Mouse (Mus musculus) C2C12 (cell line): ENCODE measurements around the gene Cog4. TPM values are rescaled to one million over a fixed set of nuclear protein-coding genes. Genes with fewer than 3 reads are reported as not detected.
A peak's percentile ranks its signal among the peaks of the same experiment; 100 is the strongest.

Source experiments
- H3K27me3 ChIP-seq: one replicate; pipeline ENCODE4 v1.6.1; 2011; ENCODE audit not compliant: control insufficient read depth, insufficient read depth, insufficient read length
- H3K36me3 ChIP-seq: one replicate; pipeline ENCODE4 v1.6.1; 2011; ENCODE audit not compliant: control insufficient read depth, insufficient read depth
- H3K4me3 ChIP-seq: one replicate; pipeline ENCODE4 v1.5.1; 2011; ENCODE audit warnings: mild to moderate bottlenecking, control low read depth; ENCODE audit not compliant: poor library complexity, insufficient read depth, severe bottlenecking
- H3K79me2 ChIP-seq: one replicate; pipeline ENCODE4 v1.6.1; 2011; ENCODE audit not compliant: control insufficient read depth, insufficient read depth
- H3K79me3 ChIP-seq: one replicate; pipeline ENCODE4 v1.6.1; 2011; ENCODE audit warnings: low read depth, control low read depth
- H3ac ChIP-seq: one replicate; pipeline ENCODE3; 2011; ENCODE audit warnings: low read depth; ENCODE audit not compliant: control insufficient read depth, insufficient read length
- CEBPB ChIP-seq: IDR thresholded peaks from one replicate; pipeline ENCODE4 v1.6.1; 2011; ENCODE audit warnings: low read depth, mild to moderate bottlenecking, control low read depth, moderate library complexity
- CTCF ChIP-seq: IDR thresholded peaks from one replicate; pipeline ENCODE4 v1.5.1; 2011; ENCODE audit not compliant: control insufficient read depth, insufficient read depth, insufficient read length
- FOSL1 ChIP-seq: IDR thresholded peaks from one replicate; pipeline ENCODE4 v1.8.0; 2011; ENCODE audit warnings: mild to moderate bottlenecking, low read length; ENCODE audit not compliant: poor library complexity, insufficient read depth, severe bottlenecking
- MAX ChIP-seq: IDR thresholded peaks from one replicate; pipeline ENCODE4 v1.6.1; 2011; ENCODE audit warnings: mild to moderate bottlenecking, control low read depth
- MYOD1 ChIP-seq: IDR thresholded peaks from one replicate; pipeline ENCODE4 v1.6.1; 2011; ENCODE audit warnings: low read depth; ENCODE audit not compliant: control insufficient read depth, insufficient read length
- MYOG ChIP-seq: IDR thresholded peaks from one replicate; pipeline ENCODE4 v1.6.1; 2011; ENCODE audit not compliant: control insufficient read depth, insufficient read length; ENCODE audit errors: extremely low read depth
- USF1 ChIP-seq: IDR thresholded peaks from one replicate; pipeline ENCODE4 v1.6.1; 2011; ENCODE audit warnings: low read depth, mild to moderate bottlenecking, control low read depth, moderate library complexity
- polyA plus RNA-seq: library from polyadenylated mRNA; unstranded; fragments of >200 nt; fragmentation: generic; extraction: Trizol; gene quantifications from one replicate; pipeline ENCODE4 v1.2.1, GENCODE M21; 2012; ENCODE audit warnings: missing spikeins

Gene Cog4
- polyA plus RNA-seq, 1 experiment, result 36.9 TPM

- Histone ChIP-seq H3ac (no peak overlapping the region), H3K4me3 (no peak overlapping the region), H3K27me3 (no peaks in the 10 kb centered on the region), H3K36me3 (no peaks in the 10 kb centered on the region), H3K79me3 (no peaks in the 10 kb centered on the region), H3K79me2 (no peaks in the 10 kb centered on the region)
- TF ChIP-seq MYOG, result no peak
- no peak for TF ChIP-seq CTCF
- TF ChIP-seq MYOD1, result no peak
- TF ChIP-seq MAX, result no peak
- no peak for TF ChIP-seq CEBPB
- TF ChIP-seq USF1, result no peak
- no peak for TF ChIP-seq FOSL1
Observed at GRCm38 (mm10) chr8:110911576-110912570, 65.5 kb downstream of the Cog4 start.

- Histone ChIP-seq H3K27me3 (no peaks in the 10 kb centered on the region), H3K79me2 (peaks cover 24% of the 10 kb centered on the region), H3K4me3 (no peak overlapping the region), H3K36me3 (no peaks in the 10 kb centered on the region), H3ac (no peak overlapping the region), H3K79me3 (peaks cover 11% of the 10 kb centered on the region)
- no peak for TF ChIP-seq MYOD1
- no peak for TF ChIP-seq CTCF
- TF ChIP-seq USF1, result no peak
- TF ChIP-seq CEBPB, result no peak
- TF ChIP-seq FOSL1, result no peak
- TF ChIP-seq MAX, result peak; percentile 10
- no peak for TF ChIP-seq MYOG
Observed at GRCm38 (mm10) chr8:110917415-110917814, 71.0 kb downstream of the Cog4 start.

GRCm38 (mm10) chr8:110918027-110918426, 71.6 kb downstream of the Cog4 start:
- Histone ChIP-seq H3K79me3 (peaks cover 17% of the 10 kb centered on the region), H3K4me3 (no peak overlapping the region), H3K79me2 (peaks cover 30% of the 10 kb centered on the region), H3K36me3 (no peaks in the 10 kb centered on the region), H3K27me3 (no peaks in the 10 kb centered on the region), H3ac (no peak overlapping the region)
- TF ChIP-seq MYOD1 (no peak), CEBPB (no peak), FOSL1 (no peak)

GRCm38 (mm10) chr8:110918460-110918859, 72.1 kb downstream of the Cog4 start:
- Histone ChIP-seq H3K79me3 (peaks cover 20% of the 10 kb centered on the region), H3K36me3 (no peaks in the 10 kb centered on the region), H3ac (no peak overlapping the region), H3K4me3 (no peak overlapping the region), H3K79me2 (peaks cover 34% of the 10 kb centered on the region), H3K27me3 (no peaks in the 10 kb centered on the region)
- TF ChIP-seq CTCF (no peak), FOSL1 (no peak), MYOD1 (no peak), USF1 (no peak), MYOG (no peak), CEBPB (no peak), MAX (no peak)

GRCm38 (mm10) chr8:110919341-110920031, 73.1 kb downstream of the Cog4 start, which contains the start of gene St3gal2:
St3gal2 (plus strand) TSS chr8:110919922.
- H3K79me2 ChIP-seq, result peaks cover 44% of the 10 kb centered on the region
- peak within 1 kb of the TSS; percentile 80 for H3ac ChIP-seq
- peak within 1 kb of the TSS; percentile 56 for H3K4me3 ChIP-seq
- peaks cover 29% of the 10 kb centered on the region for H3K79me3 ChIP-seq
- TF ChIP-seq CEBPB (no peak), FOSL1 (no peak), MYOD1 (no peak), MYOG (no peak), MAX (no peak), CTCF (no peak), USF1 (no peak)
- no peaks in the 10 kb centered on the region for H3K27me3 ChIP-seq
- no peaks in the 10 kb centered on the region for H3K36me3 ChIP-seq
